ENCODE assay signal across 8 mouse cellular contexts in the genomic region with DNA sequence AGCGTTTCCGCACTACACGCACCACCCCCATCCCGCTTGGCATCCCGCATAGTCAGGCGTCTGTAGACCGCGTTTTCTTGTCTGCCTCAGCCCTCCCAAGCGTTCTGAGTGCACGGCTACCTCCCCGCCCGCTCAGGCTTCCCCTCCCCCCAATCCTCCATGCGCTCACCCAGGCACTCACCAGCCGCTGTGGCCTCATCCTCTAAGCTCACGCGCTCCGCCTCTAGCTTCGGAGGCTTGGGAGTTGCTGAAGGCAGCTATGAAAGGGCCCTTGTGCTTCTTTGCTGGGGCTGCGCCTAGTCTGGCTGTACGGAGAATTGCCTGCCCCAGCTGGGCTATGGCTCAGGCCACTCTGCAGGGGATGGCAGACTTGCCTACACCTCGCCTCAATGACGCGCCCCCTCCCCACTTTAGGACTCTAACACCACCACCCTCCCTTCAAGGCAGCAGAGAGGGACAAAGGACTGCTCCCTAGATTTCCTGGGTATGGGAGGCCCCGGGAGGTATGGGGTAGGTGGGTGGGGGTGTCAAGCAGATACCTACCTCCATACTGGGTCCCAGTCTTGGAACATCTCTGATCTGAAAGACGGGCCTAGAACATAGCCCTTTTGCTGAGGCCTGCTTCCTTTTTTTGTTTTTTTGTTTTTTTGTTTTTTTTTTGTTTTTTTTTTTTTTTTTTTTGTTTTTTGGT. TPM values are rescaled to one million over a fixed set of nuclear protein-coding genes. Genes with fewer than 3 reads are reported as not detected.
DNase-seq lines count a peak whose midpoint lies in the region; ATAC-seq and TF ChIP-seq lines count a peak whose summit lies in the region.

No protein-coding gene starts in this region.

- TF ChIP-seq POLR2A in MEL (IDR thresholded peaks at IDR 0.05; ENCODE audit: control insufficient read depth in 1 of 2, insufficient read depth in 1 of 2, low read depth in 1 of 2, low read length in 2 of 2, poor library complexity in 1 of 2) = peak; percentile 4 to 63; a peak in 2 of 4 replicates

- H3K4me2 ChIP-seq in forebrain, embryonic 12.5 days = peak overlapping the region; percentile 56
- peak overlapping the region; percentile 66 for H3K4me2 ChIP-seq in hindbrain, embryonic 15.5 days
- H3K4me2 ChIP-seq in stomach, postnatal 0 days (replicated peaks; ENCODE audit: low read depth) = peak overlapping the region; percentile 63

- no peaks in the 10 kb centered on the region for H3K27me3 ChIP-seq in MEL (ENCODE audit: control insufficient read depth in 1 of 2, insufficient read depth in 2 of 2, low read length in 2 of 2)
- H3K27me3 ChIP-seq in forebrain, embryonic 12.5 days = no peaks in the 10 kb centered on the region
- no peaks in the 10 kb centered on the region for H3K27me3 ChIP-seq in hindbrain, embryonic 15.5 days
- H3K27me3 ChIP-seq in stomach, postnatal 0 days (ENCODE audit: control insufficient read depth, insufficient read depth, low read length) = no peaks in the 10 kb centered on the region

- TF ChIP-seq RAD21 in MEL (IDR thresholded peaks at IDR 0.05; ENCODE audit: low read depth, low read length) = no peak

- 3% methylated on average over 25 of the region's 25 CpGs for WGBS in forebrain, embryonic 12.5 days
- WGBS in hindbrain, embryonic 15.5 days = 3% methylated on average over 25 of the region's 25 CpGs
- 5% methylated on average over 25 of the region's 25 CpGs for WGBS in stomach, postnatal 0 days

- ATAC-seq in cerebellum, adult (ENCODE audit: insufficient number of reproducible peaks, low FRiP score, low TSS enrichment) = peak; percentile 69
- ATAC-seq in forebrain, embryonic 12.5 days (ENCODE audit: low FRiP score) = peak; percentile 93
- peak; percentile 93 for ATAC-seq in hindbrain, embryonic 15.5 days (ENCODE audit: low FRiP score, low read depth)
- ATAC-seq in megakaryocyte progenitor cell, adult 5-6 weeks (replicated peaks; ENCODE audit: poor library complexity) = peak; percentile 27
- ATAC-seq in stomach, postnatal 0 days (ENCODE audit: low FRiP score, low TSS enrichment) = peak; percentile 69
- no peak for ATAC-seq in activated CD4-positive, CD25-positive, alpha-beta regulatory T cell, adult 4 months

- H3K4me1 ChIP-seq in MEL (ENCODE audit: control insufficient read depth in 1 of 2, insufficient read depth in 2 of 2, low read length in 2 of 2) = peaks cover 11 to 52% of the 10 kb centered on the region in 2 experiments; a peak in 3 of 4 replicates
- H3K4me1 ChIP-seq in forebrain, embryonic 12.5 days = peaks cover 20% of the 10 kb centered on the region
- peaks cover 16% of the 10 kb centered on the region for H3K4me1 ChIP-seq in hindbrain, embryonic 15.5 days (replicated peaks)
- peaks cover 8% of the 10 kb centered on the region; the same call in 1 of the 2 replicates for H3K4me1 ChIP-seq in stomach, postnatal 0 days (replicated peaks; ENCODE audit: control insufficient read depth, insufficient read depth)

- H3K36me3 ChIP-seq in MEL (ENCODE audit: control insufficient read depth in 1 of 2, insufficient read depth in 2 of 2, low read length in 2 of 2) = peaks cover 2 to 36% of the 10 kb centered on the region in 2 experiments; a peak in 3 of 4 replicates
- peaks cover 2% of the 10 kb centered on the region; the same call in 1 of the 2 replicates for H3K36me3 ChIP-seq in forebrain, embryonic 12.5 days (replicated peaks)
- no peaks in the 10 kb centered on the region for H3K36me3 ChIP-seq in hindbrain, embryonic 15.5 days
- no peaks in the 10 kb centered on the region for H3K36me3 ChIP-seq in stomach, postnatal 0 days (ENCODE audit: control insufficient read depth, insufficient read depth, low read length)

- peaks cover 33% of the 10 kb centered on the region for H3K79me2 ChIP-seq in MEL (ENCODE audit: control insufficient read depth, insufficient read depth, low read length, poor library complexity)

- TF ChIP-seq CTCF in MEL (IDR thresholded peaks at IDR 0.05 in 2 of 3, conservative IDR thresholded peaks at IDR 0.05 in 1 of 3; ENCODE audit: control insufficient read depth in 1 of 3, insufficient read depth in 1 of 3, low read depth in 2 of 3, low read length in 3 of 3, poor library complexity in 1 of 3, severe bottlenecking in 1 of 3) = no peak
- TF ChIP-seq CTCF in stomach, postnatal 0 days (IDR thresholded peaks at IDR 0.05; ENCODE audit: low read depth) = peak; percentile 25

- H3K9ac ChIP-seq in MEL (ENCODE audit: control insufficient read depth, low read depth, low read length, poor library complexity, severe bottlenecking) = peak overlapping the region; percentile 75
- H3K9ac ChIP-seq in forebrain, embryonic 12.5 days = peak overlapping the region; percentile 54
- peak overlapping the region; percentile 46 for H3K9ac ChIP-seq in hindbrain, embryonic 15.5 days
- H3K9ac ChIP-seq in stomach, postnatal 0 days (ENCODE audit: low read length) = peak overlapping the region; percentile 53

- H3K27ac ChIP-seq in MEL (ENCODE audit: control insufficient read depth, low read depth, low read length) = peak overlapping the region; percentile 96
- peak overlapping the region; percentile 93 for H3K27ac ChIP-seq in forebrain, embryonic 12.5 days
- H3K27ac ChIP-seq in hindbrain, embryonic 15.5 days (replicated peaks) = peak overlapping the region; percentile 87
- H3K27ac ChIP-seq in stomach, postnatal 0 days (replicated peaks) = peak overlapping the region; percentile 67

- DNase-seq in MEL (ENCODE audit: low read depth, low spot score) = peak; percentile 87
- DNase-seq in left cerebral cortex, adult 18-20 months (ENCODE audit: low spot score in 2 of 2) = peak; percentile 72 to 83
- peak; percentile 73 for DNase-seq in stomach, postnatal 0 days (ENCODE audit: low spot score)

- no peaks in the 10 kb centered on the region for H3K9me3 ChIP-seq in MEL (replicated peaks; ENCODE audit: insufficient read depth, low read length)
- no peaks in the 10 kb centered on the region for H3K9me3 ChIP-seq in forebrain, embryonic 12.5 days
- no peaks in the 10 kb centered on the region for H3K9me3 ChIP-seq in hindbrain, embryonic 15.5 days
- no peaks in the 10 kb centered on the region for H3K9me3 ChIP-seq in stomach, postnatal 0 days (ENCODE audit: control insufficient read depth, low read length)

- peak in 1 of 2 experiments; percentile 44; a peak in 2 of 4 replicates for TF ChIP-seq EP300 in MEL (IDR thresholded peaks at IDR 0.05; ENCODE audit: low read depth in 1 of 2, low read length in 2 of 2)
- TF ChIP-seq EP300 in stomach, postnatal 0 days (optimal IDR thresholded peaks at IDR 0.05) = no peak

- H3K4me3 ChIP-seq in MEL (ENCODE audit: control insufficient read depth in 1 of 2, insufficient read depth in 1 of 2, low read depth in 2 of 2, low read length in 2 of 2) = peak overlapping the region; percentile 58 to 61
- peak overlapping the region; percentile 28 for H3K4me3 ChIP-seq in forebrain, embryonic 12.5 days (replicated peaks)
- peak overlapping the region; percentile 34 for H3K4me3 ChIP-seq in hindbrain, embryonic 15.5 days
- H3K4me3 ChIP-seq in stomach, postnatal 0 days (ENCODE audit: low read depth, low read length) = peak overlapping the region; percentile 34

RNA-seq across cellular contexts. Expression of gene Slc26a1, which starts 2.4 kb away (rescaled TPM):
- total RNA-seq in MEL (2012; rRNA removed) = 31.2 and 33.9 TPM in 2 replicates
- 10 to 100 TPM in 1 of 2 experiments, not detected in 1; 29.6 TPM for polyA plus RNA-seq in MEL (2012; ENCODE audit: insufficient read depth in 1 of 2, insufficient read length in 2 of 2, low read depth in 1 of 2, low replicate concordance in 2 of 2, missing spikeins in 1 of 2)
- polyA plus RNA-seq in forebrain, embryonic 12.5 days (2016; fragmentation: Nextera tagmentation; extraction: Ambion mirVana) = 1.2 TPM in 2 replicates
- 3.0 and 4.1 TPM in 2 replicates for polyA plus RNA-seq in hindbrain, embryonic 15.5 days (2015; fragmentation: Nextera tagmentation; extraction: Ambion mirVana)
- under 1 TPM; 0.68 to 1.00 TPM for total RNA-seq in left cerebral cortex, adult 18-20 months (2021)
- 2.0 and 2.1 TPM in 2 replicates for total RNA-seq in megakaryocyte progenitor cell, adult 5-6 weeks (2015)
- 0.75 and 1.5 TPM in 2 replicates for total RNA-seq in megakaryocyte progenitor cell, adult 5-6 weeks (2017)
- 0.17 and 0.22 TPM in 2 replicates for polyA plus RNA-seq in stomach, postnatal 0 days (2015; fragmentation: Nextera tagmentation; extraction: Ambion mirVana)
- polyA plus RNA-seq in activated CD4-positive, CD25-positive, alpha-beta regulatory T cell, adult 4 months (2017; shearing (Covaris generic)) = under 1 TPM in 1 of 2 experiments, not detected in 1; 0.31 TPM

RNA-seq across cellular contexts. Expression of gene Dgkq, which starts 8.3 kb away (rescaled TPM):
- 10.5 and 11.3 TPM in 2 replicates for total RNA-seq in MEL (2012; rRNA removed)
- 10 to 100 TPM in 1 of 2 experiments, not detected in 1; 11.3 TPM for polyA plus RNA-seq in MEL (2012; ENCODE audit: insufficient read depth in 1 of 2, insufficient read length in 2 of 2, low read depth in 1 of 2, low replicate concordance in 2 of 2, missing spikeins in 1 of 2)
- 19.7 and 20.7 TPM in 2 replicates for polyA plus RNA-seq in forebrain, embryonic 12.5 days (2016; fragmentation: Nextera tagmentation; extraction: Ambion mirVana)
- 31.0 and 32.9 TPM in 2 replicates for polyA plus RNA-seq in hindbrain, embryonic 15.5 days (2015; fragmentation: Nextera tagmentation; extraction: Ambion mirVana)
- total RNA-seq in left cerebral cortex, adult 18-20 months (2021) = 10 to 100 TPM; 45.7 to 60.3 TPM
- total RNA-seq in megakaryocyte progenitor cell, adult 5-6 weeks (2015) = 4.2 and 4.8 TPM in 2 replicates
- 4.2 and 8.2 TPM in 2 replicates for total RNA-seq in megakaryocyte progenitor cell, adult 5-6 weeks (2017)
- 4.6 and 4.9 TPM in 2 replicates for polyA plus RNA-seq in stomach, postnatal 0 days (2015; fragmentation: Nextera tagmentation; extraction: Ambion mirVana)
- 1 to 10 TPM; 4.4 to 4.5 TPM for polyA plus RNA-seq in activated CD4-positive, CD25-positive, alpha-beta regulatory T cell, adult 4 months (2017; shearing (Covaris generic))

RNA-seq across cellular contexts. Expression of gene Fgfrl1, which starts 14.4 kb away (rescaled TPM):
- total RNA-seq in MEL (2012; rRNA removed) = 13.1 and 16.0 TPM in 2 replicates
- polyA plus RNA-seq in MEL (2012; ENCODE audit: insufficient read depth in 1 of 2, insufficient read length in 2 of 2, low read depth in 1 of 2, low replicate concordance in 2 of 2, missing spikeins in 1 of 2) = 10 to 100 TPM in 1 of 2 experiments, not detected in 1; 27.3 TPM
- 17.6 and 19.3 TPM in 2 replicates for polyA plus RNA-seq in forebrain, embryonic 12.5 days (2016; fragmentation: Nextera tagmentation; extraction: Ambion mirVana)
- 8.1 and 8.9 TPM in 2 replicates for polyA plus RNA-seq in hindbrain, embryonic 15.5 days (2015; fragmentation: Nextera tagmentation; extraction: Ambion mirVana)
- 10 to 100 TPM; 16.9 to 28.0 TPM for total RNA-seq in left cerebral cortex, adult 18-20 months (2021)
- total RNA-seq in megakaryocyte progenitor cell, adult 5-6 weeks (2015) = 1.7 TPM in 2 replicates
- total RNA-seq in megakaryocyte progenitor cell, adult 5-6 weeks (2017) = 2.3 and 2.7 TPM in 2 replicates
- 21.2 and 22.2 TPM in 2 replicates for polyA plus RNA-seq in stomach, postnatal 0 days (2015; fragmentation: Nextera tagmentation; extraction: Ambion mirVana)
- not detected for polyA plus RNA-seq in activated CD4-positive, CD25-positive, alpha-beta regulatory T cell, adult 4 months (2017; shearing (Covaris generic))

RNA-seq across cellular contexts. Expression of gene Idua, which starts 17.6 kb away (rescaled TPM):
- 1.5 and 1.9 TPM in 2 replicates for total RNA-seq in MEL (2012; rRNA removed)
- polyA plus RNA-seq in MEL (2012; ENCODE audit: insufficient read depth in 1 of 2, insufficient read length in 2 of 2, low read depth in 1 of 2, low replicate concordance in 2 of 2, missing spikeins in 1 of 2) = 1 to 10 TPM in 1 of 2 experiments, not detected in 1; 9.5 TPM
- 9.5 and 9.6 TPM in 2 replicates for polyA plus RNA-seq in forebrain, embryonic 12.5 days (2016; fragmentation: Nextera tagmentation; extraction: Ambion mirVana)
- polyA plus RNA-seq in hindbrain, embryonic 15.5 days (2015; fragmentation: Nextera tagmentation; extraction: Ambion mirVana) = 11.0 and 11.8 TPM in 2 replicates
- 10 to 100 TPM; 17.5 to 18.1 TPM for total RNA-seq in left cerebral cortex, adult 18-20 months (2021)
- total RNA-seq in megakaryocyte progenitor cell, adult 5-6 weeks (2015) = 15.6 and 18.5 TPM in 2 replicates
- 3.1 and 7.3 TPM in 2 replicates for total RNA-seq in megakaryocyte progenitor cell, adult 5-6 weeks (2017)
- 5.3 and 5.9 TPM in 2 replicates for polyA plus RNA-seq in stomach, postnatal 0 days (2015; fragmentation: Nextera tagmentation; extraction: Ambion mirVana)
- 1 to 10 TPM; 8.8 to 9.8 TPM for polyA plus RNA-seq in activated CD4-positive, CD25-positive, alpha-beta regulatory T cell, adult 4 months (2017; shearing (Covaris generic))

RNA-seq across cellular contexts. Expression of gene Tmem175, which starts 48.2 kb away (rescaled TPM):
- 19.3 and 22.1 TPM in 2 replicates for total RNA-seq in MEL (2012; rRNA removed)
- polyA plus RNA-seq in MEL (2012; ENCODE audit: insufficient read depth in 1 of 2, insufficient read length in 2 of 2, low read depth in 1 of 2, low replicate concordance in 2 of 2, missing spikeins in 1 of 2) = 10 to 100 TPM in 1 of 2 experiments, not detected in 1; 39.2 TPM
- 19.6 and 20.0 TPM in 2 replicates for polyA plus RNA-seq in forebrain, embryonic 12.5 days (2016; fragmentation: Nextera tagmentation; extraction: Ambion mirVana)
- polyA plus RNA-seq in hindbrain, embryonic 15.5 days (2015; fragmentation: Nextera tagmentation; extraction: Ambion mirVana) = 26.3 and 27.1 TPM in 2 replicates
- 10 to 100 TPM; 33.7 to 43.5 TPM for total RNA-seq in left cerebral cortex, adult 18-20 months (2021)
- total RNA-seq in megakaryocyte progenitor cell, adult 5-6 weeks (2015) = 22.9 and 28.7 TPM in 2 replicates
- total RNA-seq in megakaryocyte progenitor cell, adult 5-6 weeks (2017) = 13.4 and 13.8 TPM in 2 replicates
- 15.6 and 17.0 TPM in 2 replicates for polyA plus RNA-seq in stomach, postnatal 0 days (2015; fragmentation: Nextera tagmentation; extraction: Ambion mirVana)
- 10 to 100 TPM; 36.5 to 39.2 TPM for polyA plus RNA-seq in activated CD4-positive, CD25-positive, alpha-beta regulatory T cell, adult 4 months (2017; shearing (Covaris generic))
